Mouse (Mus musculus) erythroblast, embryonic 14.5 days (primary cell): ENCODE data around the gene Acvr1b.

Experiments
- GATA1 ChIP-seq: IDR thresholded peaks from 2 replicates; pipeline ENCODE4 v1.6.1; 2012; ENCODE audit warnings: low read length, inconsistent platforms, mixed read lengths
- TAL1 ChIP-seq: IDR thresholded peaks from 3 replicates; pipeline ENCODE4 v1.6.1; 2012; ENCODE audit warnings: low read length, inconsistent platforms, mixed read lengths

DNA sequence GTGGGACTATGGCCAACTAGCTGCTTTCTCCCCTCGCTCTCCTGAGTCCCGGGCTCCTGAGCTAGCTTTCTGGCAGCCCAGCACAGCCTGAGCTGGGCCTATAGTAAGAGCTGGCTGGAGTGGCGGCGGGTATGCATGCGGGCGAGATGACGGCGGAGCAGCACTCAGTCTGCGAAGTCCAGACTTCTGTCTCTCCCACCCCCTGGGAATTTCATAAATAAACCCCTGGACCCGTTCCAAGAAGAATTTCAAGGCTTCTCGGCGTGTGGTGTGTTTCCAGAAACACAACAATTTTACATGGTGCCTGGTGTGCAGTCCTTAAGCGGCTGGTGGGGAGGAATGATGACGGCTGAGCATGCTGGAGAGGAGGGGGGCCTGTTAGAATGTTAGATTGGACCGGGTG, 10.8 kb upstream of the Acvr1b start:
- TF ChIP-seq TAL1 (no peak), GATA1 (no peak)
